Mouse (Mus musculus): ENCODE results near the gene Scn10a.

Scn10a gene

GRCm38 (mm10) chr9:119719222-119719621 lies at the start of gene Scn10a:
TSS of gene Scn10a (minus strand) at chr9:119719322.
- no peak for DNase-seq

GRCm38 (mm10) chr9:119768585-119768984 lies 49.5 kb upstream of the Scn10a start:
- DNase-seq: peak; percentile 27

GRCm38 (mm10) chr9:119760226-119760625 lies 41.1 kb upstream of the Scn10a start:
- DNase-seq: no peak

- DNase-seq: no peak
Observed at GRCm38 (mm10) chr9:119759457-119759856, 40.3 kb upstream of the Scn10a start.

GRCm38 (mm10) chr9:119751507-119751906 lies 32.4 kb upstream of the Scn10a start:
- DNase-seq: no peak

GRCm38 (mm10) chr9:119749112-119749511 lies 30.0 kb upstream of the Scn10a start:
- no peak for DNase-seq

- no peak for DNase-seq
Observed at GRCm38 (mm10) chr9:119743900-119744299, 24.8 kb upstream of the Scn10a start.

GRCm38 (mm10) chr9:119743312-119743711 lies 24.2 kb upstream of the Scn10a start:
- DNase-seq: no peak

- no peak for DNase-seq
Observed at GRCm38 (mm10) chr9:119741101-119741786, 22.1 kb upstream of the Scn10a start.

GRCm38 (mm10) chr9:119728412-119729097 lies 9.4 kb upstream of the Scn10a start:
- DNase-seq: no peak

GRCm38 (mm10) chr9:119726990-119727389 lies 7.9 kb upstream of the Scn10a start:
- no peak for DNase-seq

GRCm38 (mm10) chr9:119725293-119725862 lies 6.3 kb upstream of the Scn10a start:
- no peak for DNase-seq

- DNase-seq: peak; percentile 37
Observed at GRCm38 (mm10) chr9:119706700-119707099, 12.4 kb downstream of the Scn10a start.

GRCm38 (mm10) chr9:119691505-119691904 lies 27.6 kb downstream of the Scn10a start:
- DNase-seq: no peak

GRCm38 (mm10) chr9:119691001-119691400 lies 28.1 kb downstream of the Scn10a start:
- DNase-seq: no peak

- no peak for DNase-seq
Observed at GRCm38 (mm10) chr9:119687893-119688292, 31.2 kb downstream of the Scn10a start.

- no peak for DNase-seq
Observed at GRCm38 (mm10) chr9:119686187-119686586, 32.9 kb downstream of the Scn10a start.

- DNase-seq: no peak
Observed at GRCm38 (mm10) chr9:119680896-119681295, 38.2 kb downstream of the Scn10a start.

GRCm38 (mm10) chr9:119664109-119664508 lies 55.0 kb downstream of the Scn10a start:
- DNase-seq: no peak

GRCm38 (mm10) chr9:119656111-119656510 lies 63.0 kb downstream of the Scn10a start:
- DNase-seq: no peak

GRCm38 (mm10) chr9:119653758-119654157 lies 65.4 kb downstream of the Scn10a start:
- DNase-seq: no peak

GRCm38 (mm10) chr9:119646942-119647547 lies 72.1 kb downstream of the Scn10a start:
- peak; percentile 62 for DNase-seq

GRCm38 (mm10) chr9:119641985-119642384 lies 77.1 kb downstream of the Scn10a start:
- no peak for DNase-seq

Data from kidney, adult 18-20 months (tissue).